Mouse (Mus musculus) intestine, postnatal 0 days (tissue): Measurements from ENCODE around the gene Lrp4. TPM values are rescaled to one million over a fixed set of nuclear protein-coding genes. Genes with fewer than 3 reads are reported as not detected.

ENCODE experiments used
- ATAC-seq: fragments of 200-750 bp; cut with Nextera tagmentation; 2 replicates; pipeline ENCODE4 v1.8.0; 2017; ENCODE audit warnings: mild to moderate bottlenecking, moderate TSS enrichment, moderate library complexity
- H3K27ac ChIP-seq: fragments of 300-500 bp; sonication (generic); 2 replicates; pipeline ENCODE4 v1.5.1; 2014; ENCODE audit warnings: mild to moderate bottlenecking, low read depth, low read length, moderate library complexity
- H3K27me3 ChIP-seq: fragments of 300-500 bp; sonication (generic); replicated peaks from 2 replicates; pipeline ENCODE4 v1.6.1; 2014; ENCODE audit warnings: low read length, mixed read lengths; ENCODE audit not compliant: control insufficient read depth, insufficient read depth
- H3K36me3 ChIP-seq: fragments of 300-500 bp; sonication (generic); 2 replicates; pipeline ENCODE4 v1.6.1; 2014; ENCODE audit warnings: mild to moderate bottlenecking, moderate library complexity; ENCODE audit not compliant: control insufficient read depth, insufficient read depth
- H3K4me1 ChIP-seq: fragments of 300-500 bp; sonication (generic); replicated peaks from 2 replicates; pipeline ENCODE4 v1.6.1; 2014; ENCODE audit warnings: antibody characterized with exemption, low read length, mixed read lengths; ENCODE audit not compliant: control insufficient read depth, insufficient read depth
- H3K4me2 ChIP-seq: fragments of 300-500 bp; sonication (generic); replicated peaks from 2 replicates; pipeline ENCODE4 v1.6.1; 2014; ENCODE audit warnings: low read depth, mild to moderate bottlenecking, moderate library complexity
- H3K4me3 ChIP-seq: fragments of 300-500 bp; sonication (generic); 2 replicates; pipeline ENCODE4 v1.5.1; 2014; ENCODE audit warnings: low read depth, low read length
- H3K9ac ChIP-seq: fragments of 300-500 bp; sonication (generic); 2 replicates; pipeline ENCODE4 v1.6.1; 2014; ENCODE audit warnings: mild to moderate bottlenecking, low read depth, low read length
- H3K9me3 ChIP-seq: fragments of 300-500 bp; sonication (generic); 2 replicates; pipeline ENCODE4 v1.6.1; 2016; ENCODE audit warnings: mixed run types; ENCODE audit not compliant: control insufficient read depth
- CTCF ChIP-seq: sonication (generic); IDR thresholded peaks from 2 replicates; pipeline ENCODE4 v1.5.1; 2016; ENCODE audit warnings: low read depth, mild to moderate bottlenecking, control low read depth, antibody characterized with exemption, moderate library complexity
- WGBS: fragments of 180-500 bp; shearing (Covaris S2); extraction: QIAGEN DNeasy Blood & Tissue Kit; methylation state at CpG from one replicate; pipeline ENCODE4 v1.1.7; 2014; 5-methylcytosine and 5-hydroxymethylcytosine counted together
- polyA plus RNA-seq: library from polyadenylated mRNA; unstranded; fragments of >200 nt; fragmentation: Nextera tagmentation; extraction: Ambion mirVana; gene quantifications from 2 replicates; pipeline ENCODE4 v1.2.1, GENCODE M21; 2015

The Lrp4 gene
- polyA plus RNA-seq, 1 experiment from 2014 or later, result 4.9 TPM

DNA sequence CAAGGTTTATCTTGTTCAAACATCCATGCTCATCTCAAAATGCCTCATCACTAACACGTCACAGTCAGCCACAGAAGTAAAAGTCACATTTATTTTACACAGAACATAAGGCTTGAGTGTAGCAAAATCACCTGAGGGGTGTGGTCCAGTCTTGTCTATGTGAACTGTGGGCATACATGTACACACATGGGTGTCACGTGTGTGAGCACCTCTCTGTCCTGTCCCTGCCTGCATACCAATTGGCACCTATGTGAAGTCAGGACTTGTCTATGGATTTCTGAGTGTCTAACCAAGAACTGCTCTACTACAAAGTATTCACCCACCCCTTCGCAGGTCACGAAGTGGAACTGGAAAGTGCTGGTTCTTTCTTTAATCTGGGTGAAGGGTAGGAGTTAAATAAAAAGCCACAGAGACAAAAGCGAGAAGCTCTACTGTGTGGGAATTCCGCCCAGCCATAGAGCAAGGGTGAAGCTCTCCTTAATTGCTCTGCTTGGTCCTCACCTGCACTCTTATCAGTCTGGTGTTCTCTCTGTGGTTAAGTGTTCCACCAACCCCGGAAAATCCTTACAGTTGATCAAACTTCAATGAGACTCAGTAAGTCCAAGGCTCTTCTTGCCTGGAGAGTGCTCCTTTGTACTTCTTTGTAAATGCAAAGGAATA, 33.1 kb upstream of the Lrp4 start:
- peak overlapping the region; percentile 54; the same call in 1 of the 2 replicates for H3K27ac ChIP-seq
- H3K9me3 ChIP-seq, result no peaks in the 10 kb centered on the region
- no peak overlapping the region for H3K9ac ChIP-seq
- peak; percentile 62 for ATAC-seq
- 0 out of 2 replicates have a peak, but pooled peaks cover 4% of the 10 kb centered on the region for H3K4me1 ChIP-seq
- no peak overlapping the region for H3K4me2 ChIP-seq
- no peaks in the 10 kb centered on the region for H3K27me3 ChIP-seq
- WGBS, result 57% methylated on average over 7 of the region's 7 CpGs
- no peak overlapping the region for H3K4me3 ChIP-seq
- H3K36me3 ChIP-seq, result peaks cover 4% of the 10 kb centered on the region; the same call in 1 of the 2 replicates
- no peak for TF ChIP-seq CTCF

DNA sequence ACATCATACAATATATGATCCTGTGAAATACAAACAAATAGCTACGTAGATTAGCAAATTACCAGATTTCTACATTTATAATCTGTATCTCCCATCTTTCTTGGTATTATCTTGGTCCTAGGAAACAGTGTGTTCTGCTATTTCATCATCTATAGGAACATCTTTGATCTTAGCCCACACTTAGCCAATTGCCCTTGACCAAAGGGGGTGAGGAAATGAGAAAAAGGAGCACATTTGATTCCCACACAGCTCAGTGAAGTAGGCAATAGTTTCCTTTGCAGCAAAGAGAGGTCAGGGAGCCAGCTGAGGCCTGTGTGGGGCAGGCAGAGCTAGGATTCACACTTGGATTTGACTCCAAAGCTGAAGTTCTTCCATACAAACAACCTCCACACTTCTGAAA, 31.0 kb upstream of the Lrp4 start:
- H3K4me1 ChIP-seq, result 0 out of 2 replicates have a peak, but pooled peaks cover 4% of the 10 kb centered on the region
- H3K9ac ChIP-seq, result no peak overlapping the region
- WGBS, result 59% methylated on average over 1 of the region's 1 CpGs
- no peak overlapping the region for H3K4me3 ChIP-seq
- no peak for ATAC-seq
- peaks cover 2% of the 10 kb centered on the region; the same call in 1 of the 2 replicates for H3K36me3 ChIP-seq
- no peak overlapping the region for H3K4me2 ChIP-seq
- no peaks in the 10 kb centered on the region for H3K27me3 ChIP-seq
- H3K27ac ChIP-seq, result no peak overlapping the region
- TF ChIP-seq CTCF, result no peak
- no peaks in the 10 kb centered on the region for H3K9me3 ChIP-seq

DNA sequence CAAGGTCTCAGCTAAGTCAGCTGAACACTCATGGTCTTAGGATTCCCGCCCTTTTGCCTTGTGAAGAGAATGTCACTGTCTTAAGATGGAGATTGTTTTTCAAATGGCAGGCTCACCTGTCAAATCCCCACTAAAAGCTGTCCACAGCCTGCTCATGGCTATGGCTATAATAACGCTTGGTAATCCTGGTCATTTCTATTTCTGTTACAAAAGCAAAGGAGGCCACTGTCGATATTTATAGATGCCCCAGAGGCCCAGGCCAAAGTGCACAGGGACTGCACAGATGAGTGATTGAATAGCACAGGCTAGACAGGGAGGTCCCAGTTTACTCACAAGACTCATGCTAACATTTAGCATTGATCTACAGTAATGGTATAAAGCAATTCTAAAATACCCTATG, 28.2 kb upstream of the Lrp4 start:
- no peak; the same call in 1 of the 2 replicates for ATAC-seq
- Histone ChIP-seq H3K27me3 (no peaks in the 10 kb centered on the region), H3K9me3 (no peaks in the 10 kb centered on the region), H3K9ac (no peak overlapping the region), H3K4me3 (no peak overlapping the region), H3K27ac (no peak overlapping the region), H3K4me1 (0 out of 2 replicates have a peak, but pooled peaks cover 4% of the 10 kb centered on the region), H3K4me2 (no peak overlapping the region), H3K36me3 (no peaks in the 10 kb centered on the region)
- whole genome bisulfite sequencing, result 62% methylated on average over 3 of the region's 3 CpGs
- TF ChIP-seq CTCF, result no peak

DNA sequence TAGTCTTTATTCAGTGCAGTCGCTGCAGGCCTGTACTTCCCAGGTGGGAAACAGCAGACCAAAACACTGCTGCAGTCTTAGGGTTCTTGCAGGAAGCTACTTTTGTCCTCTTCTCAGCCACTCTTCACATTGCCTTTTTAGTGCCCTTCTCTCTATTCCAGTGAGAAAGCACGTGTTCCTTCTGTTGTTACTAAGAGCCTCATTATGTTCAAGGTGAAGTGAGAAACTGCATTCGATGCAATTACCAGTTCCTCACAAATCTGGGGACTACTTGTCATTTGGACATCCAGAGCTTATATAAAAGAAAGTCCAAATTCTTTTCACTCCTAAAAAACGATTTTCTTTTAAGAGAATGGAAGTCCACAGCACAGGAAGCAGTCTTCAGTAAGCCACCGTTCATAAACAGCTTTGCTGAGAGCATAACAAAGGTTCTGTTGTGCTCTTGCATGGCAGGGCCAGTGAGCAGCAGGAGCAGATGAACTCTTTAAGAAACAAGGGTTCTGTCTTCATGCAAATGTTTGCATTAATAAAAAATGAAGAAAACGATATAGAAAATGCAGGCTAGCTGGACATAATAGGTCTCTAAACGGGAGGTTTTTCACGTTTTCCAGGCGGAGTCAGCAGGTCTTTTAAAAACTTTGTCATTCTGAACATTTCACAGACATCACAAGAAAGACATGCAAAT, 27.3 kb upstream of the Lrp4 start:
- no peak for ATAC-seq
- no peaks in the 10 kb centered on the region for H3K9me3 ChIP-seq
- H3K27ac ChIP-seq, result peak overlapping the region; percentile 17; the same call in 1 of the 2 replicates
- H3K36me3 ChIP-seq, result no peaks in the 10 kb centered on the region
- H3K4me1 ChIP-seq, result no peaks in the 10 kb centered on the region
- WGBS, result 31% methylated on average over 9 of the region's 9 CpGs
- no peaks in the 10 kb centered on the region for H3K27me3 ChIP-seq
- H3K9ac ChIP-seq, result no peak overlapping the region
- TF ChIP-seq CTCF, result no peak
- H3K4me3 ChIP-seq, result no peak overlapping the region
- H3K4me2 ChIP-seq, result no peak overlapping the region

DNA sequence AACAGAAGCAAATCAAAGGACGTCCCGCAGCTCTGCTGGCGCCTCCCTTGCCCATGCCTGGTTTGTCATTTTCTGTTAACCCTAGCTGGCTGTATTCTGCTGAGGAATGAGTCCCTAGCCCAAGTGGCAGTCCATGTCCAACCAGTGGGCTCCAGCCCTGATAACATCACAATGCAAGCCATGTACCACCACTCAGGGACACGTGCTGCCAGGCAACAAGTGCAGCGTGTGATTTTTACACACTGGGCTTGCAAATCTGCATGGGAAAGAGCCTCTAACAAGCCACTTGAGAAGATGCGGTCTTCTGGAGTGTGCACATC, 26.8 kb upstream of the Lrp4 start:
- H3K4me3 ChIP-seq, result no peak overlapping the region
- peak overlapping the region; percentile 17; the same call in 1 of the 2 replicates for H3K27ac ChIP-seq
- 54% methylated on average over 6 of the region's 6 CpGs for WGBS
- no peak for TF ChIP-seq CTCF
- H3K9ac ChIP-seq, result no peak overlapping the region
- no peaks in the 10 kb centered on the region for H3K36me3 ChIP-seq
- ATAC-seq, result no peak
- no peaks in the 10 kb centered on the region for H3K9me3 ChIP-seq
- no peaks in the 10 kb centered on the region for H3K27me3 ChIP-seq
- H3K4me2 ChIP-seq, result no peak overlapping the region
- no peaks in the 10 kb centered on the region for H3K4me1 ChIP-seq

DNA sequence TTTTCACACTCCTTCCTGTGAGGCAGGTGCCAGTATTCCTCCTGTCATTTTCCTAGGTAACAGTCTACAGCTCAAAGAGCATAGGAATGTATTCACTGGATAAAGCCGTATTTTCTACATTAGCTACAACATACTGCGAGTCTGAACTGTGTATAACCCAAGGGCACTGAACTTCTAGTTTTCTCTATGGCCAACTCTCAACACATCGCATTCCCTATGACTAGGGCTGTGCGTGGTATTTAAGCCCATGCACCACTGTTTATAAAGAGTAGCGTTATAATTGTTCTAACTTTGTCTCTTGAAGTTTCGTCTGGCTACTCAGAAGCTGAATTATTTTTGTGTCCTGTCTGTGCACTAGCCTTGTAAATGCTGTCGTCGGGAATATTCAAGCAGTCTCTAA, 20.6 kb upstream of the Lrp4 start:
- Histone ChIP-seq H3K4me1 (no peaks in the 10 kb centered on the region; the same call in 1 of the 2 replicates), H3K36me3 (no peaks in the 10 kb centered on the region), H3K9ac (no peak overlapping the region), H3K4me3 (no peak overlapping the region), H3K27me3 (no peaks in the 10 kb centered on the region), H3K4me2 (no peak overlapping the region), H3K27ac (no peak overlapping the region), H3K9me3 (no peaks in the 10 kb centered on the region)
- TF ChIP-seq CTCF, result no peak
- WGBS, result 83% methylated on average over 8 of the region's 8 CpGs
- no peak for ATAC-seq
